Mouse (Mus musculus) embryonic facial prominence, embryonic 10.5 days (tissue): Measurements from ENCODE around the gene Cnfn. TPM values are rescaled to one million over a fixed set of nuclear protein-coding genes. Genes with fewer than 3 reads are reported as not detected.
A peak's percentile ranks its signal among the peaks of the same experiment; 100 is the strongest.

Source experiments
- DNase-seq: peaks from one replicate; pipeline ENCODE4 v3.0.0-alpha.2; 2017; ENCODE audit warnings: low spot score
- H3K27ac ChIP-seq: fragments of 300-500 bp; sonication (generic); replicated peaks from 2 replicates; pipeline ENCODE4 v1.5.1; 2016; ENCODE audit warnings: mild to moderate bottlenecking
- H3K27me3 ChIP-seq: fragments of 300-500 bp; sonication (generic); replicated peaks from 2 replicates; pipeline ENCODE4 v1.6.1; 2016; ENCODE audit warnings: low read depth, mild to moderate bottlenecking; ENCODE audit not compliant: poor library complexity, severe bottlenecking
- H3K36me3 ChIP-seq: fragments of 300-500 bp; sonication (generic); replicated peaks from 2 replicates; pipeline ENCODE4 v1.6.1; 2016; ENCODE audit warnings: mild to moderate bottlenecking, moderate library complexity
- H3K4me1 ChIP-seq: fragments of 300-500 bp; sonication (generic); 2 replicates; pipeline ENCODE4 v1.6.1; 2016
- H3K4me3 ChIP-seq: fragments of 300-500 bp; sonication (generic); 2 replicates; pipeline ENCODE4 v1.5.1; 2016; ENCODE audit warnings: mild to moderate bottlenecking, moderate library complexity
- H3K9me3 ChIP-seq: fragments of 300-500 bp; sonication (generic); 2 replicates; pipeline ENCODE4 v1.6.1; 2016; ENCODE audit warnings: mild to moderate bottlenecking
- WGBS: fragments of 180-500 bp; shearing (Covaris S2); methylation state at CpG from one replicate; pipeline ENCODE4 v1.1.7; 2016; 5-methylcytosine and 5-hydroxymethylcytosine counted together
- polyA plus RNA-seq: library from polyadenylated mRNA; unstranded; fragments of >200 nt; fragmentation: Nextera tagmentation; extraction: Ambion mirVana; gene quantifications from 2 replicates; pipeline ENCODE4 v1.2.1, GENCODE M21; 2016

Gene Cnfn
- polyA plus RNA-seq, 1 experiment from 2014 or later = not detected

DNA sequence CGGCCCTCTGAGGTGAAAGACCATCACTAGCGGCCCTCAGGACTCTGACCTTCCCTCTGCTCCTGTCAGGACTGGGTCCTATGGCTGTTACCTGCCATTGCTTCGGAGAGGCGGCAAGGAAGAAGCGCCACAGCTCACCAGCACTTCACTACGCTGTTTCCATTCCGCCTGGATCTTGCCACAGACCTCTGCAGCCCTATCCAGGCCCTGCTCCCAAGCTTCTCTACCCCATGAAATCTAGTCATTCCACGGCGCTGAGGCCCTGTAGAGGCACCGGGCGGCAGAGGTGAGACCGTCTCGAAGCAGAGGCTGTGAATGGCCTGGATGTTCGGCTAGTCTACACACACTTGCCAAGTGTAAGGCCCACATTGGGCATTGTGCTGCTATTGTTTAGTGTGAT lies 27.1 kb upstream of the Cnfn start:
- WGBS = 91% methylated on average over 14 of the region's 14 CpGs
- H3K27me3 ChIP-seq = peaks cover 21% of the 10 kb centered on the region
- peaks cover 52% of the 10 kb centered on the region for H3K4me1 ChIP-seq
- no peaks in the 10 kb centered on the region for H3K36me3 ChIP-seq
- H3K4me3 ChIP-seq = peak overlapping the region; percentile 73
- peak overlapping the region; percentile 81 for H3K27ac ChIP-seq
- H3K9me3 ChIP-seq = no peaks in the 10 kb centered on the region
- peak; percentile 21 for DNase-seq

GRCm38 (mm10) chr7:25395558-25396521 lies 26.3 kb upstream of the Cnfn start:
- Histone ChIP-seq H3K4me3 (peak overlapping the region; percentile 73), H3K9me3 (no peaks in the 10 kb centered on the region), H3K27ac (peak overlapping the region; percentile 81), H3K4me1 (peaks cover 53% of the 10 kb centered on the region), H3K27me3 (peaks cover 21% of the 10 kb centered on the region), H3K36me3 (no peaks in the 10 kb centered on the region)
- WGBS = 8% methylated on average over 52 of the region's 52 CpGs
- DNase-seq = peak; percentile 95

DNA sequence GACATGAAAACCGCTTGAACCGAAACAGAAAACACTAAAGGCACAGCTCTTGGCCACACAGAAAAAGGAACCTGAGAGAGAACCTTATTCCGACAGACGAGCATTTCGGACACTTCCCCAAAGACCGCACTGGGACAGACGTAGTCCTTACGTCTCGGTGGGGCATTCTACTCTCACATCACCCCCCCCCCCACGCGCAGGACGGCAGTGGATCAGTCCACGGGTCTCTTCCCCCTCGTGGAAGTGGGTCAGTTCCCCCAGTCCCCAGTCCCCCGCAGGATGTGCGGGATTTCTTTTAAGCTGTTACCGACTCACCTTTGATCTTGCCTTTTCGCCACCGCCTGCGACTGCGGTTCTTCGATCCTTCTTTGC lies 25.6 kb upstream of the Cnfn start:
- 2% methylated on average over 22 of the region's 22 CpGs for WGBS
- H3K4me3 ChIP-seq = peak overlapping the region; percentile 73
- H3K27me3 ChIP-seq = peaks cover 21% of the 10 kb centered on the region
- peaks cover 58% of the 10 kb centered on the region for H3K4me1 ChIP-seq
- no peaks in the 10 kb centered on the region for H3K9me3 ChIP-seq
- H3K36me3 ChIP-seq = no peaks in the 10 kb centered on the region
- peak overlapping the region; percentile 81 for H3K27ac ChIP-seq
- no peak for DNase-seq

GRCm38 (mm10) chr7:25394754-25395153 lies 25.2 kb upstream of the Cnfn start:
- no peaks in the 10 kb centered on the region for H3K9me3 ChIP-seq
- H3K4me3 ChIP-seq = peak overlapping the region; percentile 73
- peaks cover 59% of the 10 kb centered on the region for H3K4me1 ChIP-seq
- DNase-seq = no peak
- 25% methylated on average over 7 of the region's 7 CpGs for WGBS
- peak overlapping the region; percentile 81 for H3K27ac ChIP-seq
- H3K36me3 ChIP-seq = no peaks in the 10 kb centered on the region
- H3K27me3 ChIP-seq = peaks cover 21% of the 10 kb centered on the region

- Histone ChIP-seq H3K4me1 (peaks cover 61% of the 10 kb centered on the region), H3K27ac (no peak overlapping the region), H3K27me3 (peaks cover 21% of the 10 kb centered on the region), H3K4me3 (peak overlapping the region; percentile 73; the same call in 1 of the 2 replicates), H3K36me3 (peaks cover 1% of the 10 kb centered on the region), H3K9me3 (no peaks in the 10 kb centered on the region)
- WGBS = 69% methylated on average over 8 of the region's 8 CpGs
- no peak for DNase-seq
Observed at GRCm38 (mm10) chr7:25393451-25394210, 24.1 kb upstream of the Cnfn start.

DNA sequence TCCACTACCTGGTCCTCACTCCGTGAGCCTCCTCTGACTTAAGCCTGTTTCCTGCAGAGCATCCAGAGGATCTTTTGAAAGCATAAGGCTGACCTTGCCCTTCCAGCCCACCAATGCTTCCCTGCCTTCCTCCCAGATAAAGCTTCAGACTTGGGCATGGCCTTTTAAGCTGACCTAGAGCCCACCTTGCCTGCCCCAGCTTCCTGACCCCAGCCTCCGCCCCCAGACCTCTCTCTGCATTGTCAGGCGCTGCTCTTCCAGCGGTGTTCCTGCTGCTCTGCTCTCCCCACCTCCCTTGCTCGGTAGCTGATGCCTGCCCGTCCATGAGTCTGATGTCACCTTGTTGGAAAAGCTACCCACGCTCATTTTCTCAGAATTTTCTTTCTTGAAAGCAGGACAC lies 23.3 kb upstream of the Cnfn start:
- no peak for DNase-seq
- 38% methylated on average over 7 of the region's 7 CpGs for WGBS
- Histone ChIP-seq H3K4me3 (no peak overlapping the region), H3K27ac (no peak overlapping the region), H3K4me1 (peaks cover 54% of the 10 kb centered on the region), H3K9me3 (no peaks in the 10 kb centered on the region), H3K36me3 (peaks cover 9% of the 10 kb centered on the region), H3K27me3 (peaks cover 21% of the 10 kb centered on the region)

- Histone ChIP-seq H3K36me3 (peaks cover 18% of the 10 kb centered on the region), H3K27ac (no peak overlapping the region), H3K9me3 (no peaks in the 10 kb centered on the region), H3K4me3 (no peak overlapping the region), H3K4me1 (peaks cover 51% of the 10 kb centered on the region), H3K27me3 (peaks cover 21% of the 10 kb centered on the region)
- DNase-seq = no peak
- 75% methylated on average over 2 of the region's 2 CpGs for WGBS
Observed at GRCm38 (mm10) chr7:25391856-25392453, 22.4 kb upstream of the Cnfn start.

DNA sequence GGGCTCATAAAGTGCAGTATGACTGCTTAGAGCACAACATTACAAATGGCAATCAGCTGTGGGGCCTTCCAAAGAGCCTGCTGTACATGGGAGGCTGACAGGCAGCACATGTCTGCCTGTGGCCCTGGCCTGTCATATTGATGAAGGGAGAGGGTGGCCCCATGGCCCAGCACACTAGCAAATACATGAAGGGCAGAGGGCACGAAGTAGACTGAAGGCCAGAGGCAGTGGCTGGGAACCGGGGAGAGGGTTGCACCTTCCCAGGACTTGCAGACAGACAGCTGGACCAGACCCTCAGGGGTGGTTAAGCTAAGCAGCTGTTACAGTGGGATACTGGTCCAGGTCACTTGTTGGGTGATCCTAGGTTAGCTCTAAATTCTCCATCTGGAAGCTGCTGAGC lies 21.5 kb upstream of the Cnfn start:
- 39% methylated on average over 2 of the region's 2 CpGs for WGBS
- DNase-seq = no peak
- Histone ChIP-seq H3K36me3 (peaks cover 28% of the 10 kb centered on the region), H3K4me3 (no peak overlapping the region), H3K27me3 (peaks cover 17% of the 10 kb centered on the region), H3K27ac (no peak overlapping the region; the same call in 1 of the 2 replicates), H3K4me1 (peaks cover 43% of the 10 kb centered on the region), H3K9me3 (no peaks in the 10 kb centered on the region)

- Histone ChIP-seq H3K4me1 (peaks cover 43% of the 10 kb centered on the region), H3K27me3 (peaks cover 17% of the 10 kb centered on the region), H3K36me3 (peaks cover 35% of the 10 kb centered on the region), H3K27ac (no peak overlapping the region), H3K4me3 (no peak overlapping the region), H3K9me3 (no peaks in the 10 kb centered on the region)
- 41% methylated on average over 8 of the region's 8 CpGs for WGBS
- no peak for DNase-seq
Observed at GRCm38 (mm10) chr7:25390054-25390770, 20.7 kb upstream of the Cnfn start.

DNA sequence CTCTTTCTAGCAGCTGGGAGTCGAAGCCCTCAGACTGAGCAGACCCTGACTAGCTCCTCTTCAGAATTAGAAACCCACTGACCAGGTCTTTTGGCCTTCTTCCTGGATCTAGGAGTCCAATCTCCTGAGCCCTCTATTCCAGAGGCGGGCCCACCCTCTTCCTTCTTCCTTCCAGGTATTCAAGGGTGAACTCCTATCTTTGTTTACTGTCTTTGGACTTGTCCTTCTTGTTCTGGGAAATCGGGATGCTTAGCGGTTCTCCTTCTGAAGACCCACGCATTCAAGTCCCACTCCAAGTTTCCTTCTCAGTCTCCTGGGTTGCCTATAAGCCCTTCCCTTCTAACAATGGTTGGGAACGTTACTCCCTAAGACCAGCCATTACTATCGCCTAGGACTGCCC lies 19.4 kb upstream of the Cnfn start:
- Histone ChIP-seq H3K27ac (no peak overlapping the region), H3K9me3 (no peaks in the 10 kb centered on the region), H3K36me3 (peaks cover 48% of the 10 kb centered on the region), H3K4me3 (no peak overlapping the region), H3K4me1 (peaks cover 31% of the 10 kb centered on the region), H3K27me3 (peaks cover 9% of the 10 kb centered on the region)
- DNase-seq = no peak
- WGBS = 89% methylated on average over 7 of the region's 7 CpGs

- WGBS = 93% methylated on average over 18 of the region's 18 CpGs
- Histone ChIP-seq H3K36me3 (peaks cover 58% of the 10 kb centered on the region), H3K27me3 (0 out of 2 replicates have a peak, but pooled peaks cover 6% of the 10 kb centered on the region), H3K27ac (no peak overlapping the region), H3K4me1 (peaks cover 21% of the 10 kb centered on the region), H3K4me3 (no peak overlapping the region), H3K9me3 (no peaks in the 10 kb centered on the region)
- no peak for DNase-seq
Observed at GRCm38 (mm10) chr7:25387811-25388440, 18.4 kb upstream of the Cnfn start.
